Mouse (Mus musculus) liver, adult 2 months (tissue): Measurements from ENCODE around the gene Rbks.

Source experiments
- CTCF ChIP-seq: fragments of 200-500 bp; IDR thresholded peaks from 2 replicates; pipeline ENCODE4 v1.5.1; 2011; ENCODE audit warnings: low read depth, low read length, control low read depth
- POLR2A ChIP-seq: fragments of 200-500 bp; IDR thresholded peaks from 2 replicates; pipeline ENCODE4 v1.6.1; 2011; ENCODE audit warnings: low read length, control low read depth; ENCODE audit not compliant: insufficient read depth; ENCODE audit errors: extremely low read depth

GRCm38 (mm10) chr5:31620326-31620725 lies 77.1 kb downstream of the Rbks start:
- TF ChIP-seq POLR2A (no peak), CTCF (no peak)
